Mouse (Mus musculus) spleen, postnatal 36 days (tissue): ENCODE measurements at regions not wholly inside any gene's neighbourhood (a gene's known extent, or its start where the extent isn't known, plus 50 kb on each side); places are given as distances from the start of the nearest gene placed in this dataset.
"Not testable (repeated sequence)": the region's sequence is repeated elsewhere in the genome, so short reads cannot be mapped to it uniquely, and the experiment has no call there.

ENCODE experiments used
- DNase-seq, 2 experiments: peaks; one replicate each; pipeline ENCODE4 v3.0.0; 2022; ENCODE audit warnings: low spot score in 2 of 2, mixed read lengths in 1 of 2

GRCm38 (mm10) chr12:80055894-80056293, 56.9 kb downstream of the Zfp36l1 start:
- not testable (repeated sequence) for DNase-seq

- DNase-seq: no peak
Observed at GRCm38 (mm10) chr12:80055394-80055793, 57.4 kb downstream of the Zfp36l1 start.

- no peak for DNase-seq
Observed at GRCm38 (mm10) chr12:80054655-80055037, 58.2 kb downstream of the Zfp36l1 start.

- no peak for DNase-seq
Observed at GRCm38 (mm10) chr12:80053902-80054654, 58.7 kb downstream of the Zfp36l1 start.

GRCm38 (mm10) chr12:80048215-80048979, 64.4 kb downstream of the Zfp36l1 start:
- DNase-seq: no peak

GRCm38 (mm10) chr12:80046625-80047303, 66.0 kb downstream of the Zfp36l1 start:
- no peak for DNase-seq

- peak; percentile 66 to 73 for DNase-seq
Observed at GRCm38 (mm10) chr12:80041510-80042324, 71.1 kb downstream of the Zfp36l1 start.

GRCm38 (mm10) chr12:80041012-80041411, 71.8 kb downstream of the Zfp36l1 start:
- DNase-seq: no peak

- no peak for DNase-seq
Observed at GRCm38 (mm10) chr12:80040233-80040632, 72.6 kb downstream of the Zfp36l1 start.

GRCm38 (mm10) chr12:80039150-80039549, 73.7 kb downstream of the Zfp36l1 start:
- no peak for DNase-seq

- DNase-seq: no peak
Observed at GRCm38 (mm10) chr12:80035500-80036271, 77.1 kb downstream of the Zfp36l1 start.

GRCm38 (mm10) chr12:80034963-80035411, 77.8 kb downstream of the Zfp36l1 start:
- no peak for DNase-seq

GRCm38 (mm10) chr12:80034100-80034499, 78.7 kb downstream of the Zfp36l1 start:
- DNase-seq: no peak

GRCm38 (mm10) chr12:80032520-80032919, 80.3 kb downstream of the Zfp36l1 start:
- DNase-seq: no peak

- no peak for DNase-seq
Observed at GRCm38 (mm10) chr12:80028301-80028700, 84.5 kb downstream of the Zfp36l1 start.

GRCm38 (mm10) chr12:80023107-80024078, 89.4 kb downstream of the Zfp36l1 start:
- no peak for DNase-seq

GRCm38 (mm10) chr12:80022181-80023106, 90.4 kb downstream of the Zfp36l1 start:
- no peak for DNase-seq

GRCm38 (mm10) chr12:80021030-80021473, 91.8 kb downstream of the Zfp36l1 start:
- DNase-seq: peak; percentile 45 to 50
